Mouse (Mus musculus) frontal cortex, postnatal 36 days (tissue): ENCODE data around the gene Thyn1.

Experiments
- DNase-seq, 2 experiments: peaks; one replicate each; pipeline ENCODE4 v3.0.0; 2022; ENCODE audit warnings: low spot score in 2 of 2

Thyn1 gene

DNA sequence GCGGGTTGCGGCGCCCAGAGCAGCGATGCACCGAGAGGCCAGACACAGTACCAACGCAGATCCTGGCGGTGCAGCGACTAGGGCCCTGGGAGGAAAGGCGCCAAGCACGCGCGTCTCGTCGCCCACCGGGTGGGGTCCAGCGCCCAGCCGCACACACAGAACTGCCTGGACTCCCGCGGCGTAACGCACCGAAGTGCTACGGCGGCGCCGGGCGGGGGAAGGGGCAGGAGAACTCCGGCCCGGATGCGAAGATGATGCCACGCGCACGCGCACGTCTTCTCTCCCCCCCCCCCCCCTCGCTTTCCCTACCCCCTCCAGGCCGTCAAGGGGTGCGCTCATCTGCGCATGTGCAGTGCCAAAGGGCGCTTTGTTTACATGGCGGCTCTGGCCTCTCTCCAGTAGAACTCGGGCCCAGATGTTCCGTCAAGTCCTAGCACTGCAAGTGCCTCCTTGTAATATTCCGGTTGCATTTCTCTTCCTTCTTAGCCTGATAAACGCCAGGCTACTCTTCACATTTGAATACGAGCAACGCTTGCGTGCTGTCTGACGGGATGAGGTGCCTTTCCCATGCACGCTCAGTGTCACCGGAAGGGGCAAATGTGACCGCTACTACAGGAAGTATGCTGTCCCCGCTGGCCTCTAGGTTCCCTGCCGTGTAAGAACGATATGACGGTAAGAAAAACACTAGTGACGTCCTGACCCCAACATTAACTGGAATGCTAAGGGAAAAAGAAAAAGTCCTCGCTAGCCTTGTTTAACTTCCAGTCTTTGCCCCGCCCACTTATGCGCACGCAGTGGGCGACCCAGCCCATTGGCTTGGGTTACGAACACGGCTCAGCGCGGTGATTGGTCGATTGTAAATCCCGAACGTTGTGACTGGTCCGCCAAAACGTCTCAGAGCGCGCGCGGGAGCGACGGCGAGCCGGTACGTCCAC, 30.6 kb downstream of the Thyn1 start, which contains the start of the genes Vps26b and Ncapd3:
Gene Vps26b, minus strand, starts transcription at position 238 of the 935 bp plus-strand sequence.
Gene Ncapd3, plus strand, starts transcription at position 348 of the 935 bp plus-strand sequence.
- peak; percentile 96 to 98 for DNase-seq

GRCm38 (mm10) chr9:27030763-27031100, 31.2 kb downstream of the Thyn1 start:
- DNase-seq = no peak

DNA sequence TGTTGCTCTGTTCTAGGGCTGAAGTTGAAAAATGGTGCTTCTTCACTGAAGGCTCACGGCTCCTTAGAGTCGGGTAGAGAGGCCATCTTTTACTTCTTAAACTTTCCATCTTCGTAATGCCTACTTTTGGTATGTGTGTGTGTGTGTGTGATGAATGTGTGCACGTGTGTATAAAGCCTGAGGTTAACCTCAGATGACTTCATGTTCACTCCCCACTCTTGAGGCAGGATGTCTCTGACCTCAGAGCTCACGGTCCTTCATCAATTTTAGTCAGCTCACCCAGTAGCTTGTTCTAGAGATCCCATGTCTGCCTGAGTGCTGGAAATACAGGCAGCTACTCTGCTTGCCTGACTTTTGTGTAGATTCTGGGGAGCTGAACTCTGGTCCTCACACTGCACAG, 44.4 kb downstream of the Thyn1 start:
- DNase-seq = no peak

DNA sequence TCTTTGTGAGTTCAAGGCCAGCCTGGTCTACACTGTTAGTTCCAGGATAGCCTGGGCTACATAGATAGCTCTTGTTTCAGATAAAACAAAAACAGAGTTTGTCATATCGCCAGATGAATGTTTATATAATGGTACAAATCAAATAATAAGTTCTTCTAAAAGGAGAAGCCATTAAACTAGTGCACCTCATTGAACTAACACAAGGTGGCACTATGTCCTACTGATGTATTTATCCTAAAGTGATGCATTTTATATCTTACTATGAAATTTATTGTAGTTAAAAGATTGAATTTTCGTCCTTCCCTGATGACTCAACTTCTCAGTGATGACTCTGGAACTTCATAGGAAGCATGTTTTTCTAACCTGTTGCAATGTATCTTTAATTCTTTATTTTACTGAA, 50.0 kb downstream of the Thyn1 start:
- DNase-seq = no peak
